Mouse (Mus musculus): ENCODE results near the gene Rsl1d1.
"Not testable (repeated sequence)": the region's sequence is repeated elsewhere in the genome, so short reads cannot be mapped to it uniquely, and the experiment has no call there.

Gene Rsl1d1

DNA sequence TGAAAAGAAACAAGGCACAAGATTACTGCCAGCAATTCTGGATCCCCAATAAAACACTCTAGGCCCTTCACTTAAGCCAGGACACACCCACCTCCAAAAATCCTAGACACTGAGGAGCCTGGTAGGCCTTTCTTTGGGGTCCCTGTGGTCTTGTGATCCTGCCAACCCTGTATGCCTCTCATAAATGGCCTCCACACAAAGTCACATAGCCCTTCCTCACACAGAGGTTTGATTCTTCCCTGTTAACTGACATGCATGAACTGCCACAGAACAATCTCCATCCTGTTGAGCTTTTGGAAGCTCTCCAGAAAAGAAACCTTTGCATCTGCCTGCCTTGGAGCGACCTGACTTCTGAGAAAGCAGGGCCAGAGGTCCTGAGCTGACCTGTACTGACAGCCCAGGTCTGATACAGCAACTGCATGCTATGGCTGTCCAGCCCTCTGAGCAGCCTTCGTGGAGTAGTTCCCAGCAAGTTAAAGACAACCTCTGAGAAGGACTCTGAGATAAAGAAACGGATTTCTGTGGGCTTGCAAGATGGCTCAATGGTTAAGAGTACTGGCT is 38.4 kb downstream of the Rsl1d1 start:
- no peak for DNase-seq (ENCODE audit: low spot score in 2 of 2)

GRCm38 (mm10) chr16:11157721-11158120 is 45.4 kb downstream of the Rsl1d1 start:
- not testable (repeated sequence) for DNase-seq (ENCODE audit: low spot score in 2 of 2)

GRCm38 (mm10) chr16:11154500-11154899 is 48.6 kb downstream of the Rsl1d1 start:
- DNase-seq (ENCODE audit: low spot score in 2 of 2): no peak

DNA sequence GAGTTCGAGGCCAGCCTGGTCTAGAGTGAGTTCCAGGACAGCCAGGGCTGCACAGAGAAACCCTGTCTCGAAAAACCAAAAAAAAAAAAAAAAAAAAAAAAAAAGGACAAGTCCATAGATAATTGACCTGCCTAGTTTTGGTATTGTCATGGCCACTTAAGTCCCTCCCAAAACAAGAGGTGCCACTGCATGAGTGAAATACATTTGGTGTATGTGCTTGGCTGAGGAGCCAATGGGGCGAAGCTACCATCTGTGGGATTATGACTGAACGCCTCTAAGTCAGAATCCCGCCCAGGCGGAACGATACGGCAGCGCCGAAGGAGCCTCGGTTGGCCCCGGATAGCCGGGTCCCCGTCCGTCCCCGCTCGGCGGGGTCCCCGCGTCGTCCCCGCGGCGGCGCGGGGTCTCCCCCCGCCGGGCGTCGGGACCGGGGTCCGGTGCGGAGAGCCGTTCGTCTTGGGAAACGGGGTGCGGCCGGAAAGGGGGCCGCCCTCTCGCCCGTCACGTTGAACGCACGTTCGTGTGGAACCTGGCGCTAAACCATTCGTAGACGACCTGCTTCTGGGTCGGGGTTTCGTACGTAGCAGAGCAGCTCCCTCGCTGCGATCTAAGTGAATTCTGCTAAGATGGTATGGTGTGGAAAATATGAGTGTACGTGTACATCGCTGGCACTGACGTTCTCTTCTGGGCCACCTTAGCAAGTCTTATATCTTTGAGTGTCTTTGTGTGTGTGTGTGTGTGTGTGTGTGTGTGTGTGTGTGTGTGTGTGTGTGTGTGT is 59.2 kb downstream of the Rsl1d1 start:
- peak; percentile 100 for DNase-seq (ENCODE audit: low spot score in 2 of 2)

Measured in frontal cortex, postnatal 36 days (tissue).